Mouse (Mus musculus) MEL (cell line): ENCODE measurements around the gene Nr3c2. TPM values are rescaled to one million over a fixed set of nuclear protein-coding genes. Genes with fewer than 3 reads are reported as not detected.

Experiments used
- DNase-seq: peaks from one replicate; pipeline ENCODE4 v3.0.0; 2011; ENCODE audit warnings: low read depth, low spot score
- H3K27ac ChIP-seq: 2 replicates; pipeline ENCODE4 v1.5.1; 2012; ENCODE audit warnings: low read depth, mild to moderate bottlenecking, control low read depth, low read length, moderate library complexity; ENCODE audit not compliant: control insufficient read depth
- H3K27me3 ChIP-seq, 2 experiments: fragments of 150-350 bp in 1 of 2; sonication (generic) in 1 of 2; 2 replicates each; pipeline ENCODE4 v1.6.1; 2012; ENCODE audit warnings: low read length in 2 of 2, mild to moderate bottlenecking in 2 of 2, improper control_type of control experiment in 1 of 2, moderate library complexity in 1 of 2; ENCODE audit not compliant: insufficient read depth in 2 of 2, control insufficient read depth in 1 of 2
- H3K36me3 ChIP-seq, 2 experiments: 2 replicates each; pipeline ENCODE4 v1.6.1; 2012 to 2014; ENCODE audit warnings: low read length in 2 of 2, improper control_type of control experiment in 1 of 2, inconsistent platforms in 1 of 2, mild to moderate bottlenecking in 1 of 2; ENCODE audit not compliant: insufficient read depth in 2 of 2, control insufficient read depth in 1 of 2
- H3K4me1 ChIP-seq, 2 experiments: fragments of 150-350 bp in 1 of 2; sonication (generic) in 1 of 2; 2 replicates each; pipeline ENCODE4 v1.6.1; 2012; ENCODE audit warnings: low read length in 2 of 2, improper control_type of control experiment in 1 of 2, mild to moderate bottlenecking in 1 of 2; ENCODE audit not compliant: insufficient read depth in 2 of 2, control insufficient read depth in 1 of 2
- H3K4me3 ChIP-seq, 2 experiments: fragments of 150-350 bp in 1 of 2; sonication (generic) in 1 of 2; 2 replicates each; pipeline ENCODE4 v1.5.1; 2012; ENCODE audit warnings: low read depth in 2 of 2, low read length in 2 of 2, mild to moderate bottlenecking in 2 of 2, moderate library complexity in 2 of 2, control low read depth in 1 of 2, improper control_type of control experiment in 1 of 2; ENCODE audit not compliant: control insufficient read depth in 1 of 2, insufficient read depth in 1 of 2
- H3K79me2 ChIP-seq: 2 replicates; pipeline ENCODE4 v1.6.1; 2012; ENCODE audit warnings: mild to moderate bottlenecking, low read length, moderate library complexity; ENCODE audit not compliant: control insufficient read depth, poor library complexity, insufficient read depth
- H3K9ac ChIP-seq: 2 replicates; pipeline ENCODE4 v1.6.1; 2012; ENCODE audit warnings: low read depth, mild to moderate bottlenecking, control low read depth, low read length, moderate library complexity; ENCODE audit not compliant: control insufficient read depth, poor library complexity, severe bottlenecking
- H3K9me3 ChIP-seq: fragments of 150-350 bp; sonication (generic); replicated peaks from 2 replicates; pipeline ENCODE4 v1.6.1; 2012; ENCODE audit warnings: mild to moderate bottlenecking, low read length, improper control_type of control experiment, moderate library complexity; ENCODE audit not compliant: insufficient read depth
- CTCF ChIP-seq, 3 experiments: IDR thresholded peaks in 2 of 3; conservative IDR thresholded peaks in 1 of 3; 2 replicates each; pipeline ENCODE4 v1.5.1; 2011 to 2012; ENCODE audit warnings: low read length in 3 of 3, low read depth in 2 of 3, mild to moderate bottlenecking in 2 of 3, improper control_type of control experiment in 1 of 3, inconsistent platforms in 1 of 3, mixed read lengths in 1 of 3, moderate library complexity in 1 of 3; ENCODE audit not compliant: control insufficient read depth in 1 of 3, insufficient read depth in 1 of 3, poor library complexity in 1 of 3, severe bottlenecking in 1 of 3
- EP300 ChIP-seq, 2 experiments: IDR thresholded peaks; 2 replicates each; pipeline ENCODE4 v1.6.1; 2011; ENCODE audit warnings: improper control_type of control experiment in 2 of 2, low read length in 2 of 2, low read depth in 1 of 2, mild to moderate bottlenecking in 1 of 2
- GABPA ChIP-seq: IDR thresholded peaks from 2 replicates; pipeline ENCODE4 v1.6.1; 2012; ENCODE audit warnings: low read depth, mild to moderate bottlenecking, inconsistent platforms, low read length, improper control_type of control experiment, moderate library complexity
- GATA1 ChIP-seq: IDR thresholded peaks from 2 replicates; pipeline ENCODE4 v1.6.1; 2011; ENCODE audit warnings: low read depth, low read length, improper control_type of control experiment
- MAFK ChIP-seq: IDR thresholded peaks from 2 replicates; pipeline ENCODE4 v1.6.1; 2011; ENCODE audit warnings: low read depth, mild to moderate bottlenecking, low read length, improper control_type of control experiment, borderline replicate concordance
- MAX ChIP-seq: IDR thresholded peaks from 2 replicates; pipeline ENCODE4 v1.6.1; 2011; ENCODE audit warnings: low read length, improper control_type of control experiment
- POLR2A ChIP-seq, 2 experiments: IDR thresholded peaks; 2 replicates each; pipeline ENCODE4 v1.6.1; 2011 to 2012; ENCODE audit warnings: low read length in 2 of 2, mild to moderate bottlenecking in 2 of 2, control low read depth in 1 of 2, improper control_type of control experiment in 1 of 2, low read depth in 1 of 2, moderate library complexity in 1 of 2; ENCODE audit not compliant: control insufficient read depth in 1 of 2, insufficient read depth in 1 of 2, poor library complexity in 1 of 2
- POLR2AphosphoS2 ChIP-seq: IDR thresholded peaks from 2 replicates; pipeline ENCODE4 v1.6.1; 2011; ENCODE audit warnings: low read length, improper control_type of control experiment
- RAD21 ChIP-seq: IDR thresholded peaks from 2 replicates; pipeline ENCODE4 v1.6.1; 2011; ENCODE audit warnings: mild to moderate bottlenecking, low read depth, low read length, improper control_type of control experiment
- RCOR1 ChIP-seq: IDR thresholded peaks from 2 replicates; pipeline ENCODE4 v1.6.1; 2012; ENCODE audit warnings: low read depth, mild to moderate bottlenecking, inconsistent platforms, low read length, improper control_type of control experiment
- TAL1 ChIP-seq: IDR thresholded peaks from 2 replicates; pipeline ENCODE4 v1.6.1; 2012; ENCODE audit warnings: mild to moderate bottlenecking, inconsistent platforms, low read length, moderate library complexity, mixed read lengths
- TCF12 ChIP-seq: IDR thresholded peaks from 2 replicates; pipeline ENCODE4 v1.6.1; 2014; ENCODE audit warnings: low read depth, mild to moderate bottlenecking, inconsistent platforms, low read length, improper control_type of control experiment, moderate library complexity
- UBTF ChIP-seq: IDR thresholded peaks from 2 replicates; pipeline ENCODE4 v1.6.1; 2012; ENCODE audit warnings: low read depth, mild to moderate bottlenecking, inconsistent platforms, low read length, improper control_type of control experiment, moderate library complexity, borderline replicate concordance; ENCODE audit not compliant: insufficient read depth
- polyA plus RNA-seq, 2 experiments: library from polyadenylated mRNA; stranded (reverse) in 1 of 2; unstranded in 1 of 2; fragments of >175 nt in 1 of 2; fragments of >200 nt in 1 of 2; gene quantifications; 2 replicates each; pipeline versions ENCODE4 v1.2.1 to v1.2.4; 2012; ENCODE audit warnings: low replicate concordance in 2 of 2, low read depth in 1 of 2; ENCODE audit not compliant: insufficient read length in 2 of 2, insufficient read depth in 1 of 2, missing spikeins in 1 of 2
- total RNA-seq: library from RNA; depleted of rRNA; stranded (reverse); fragments of 300-350 nt; gene quantifications from 2 replicates; pipeline ENCODE4 v1.2.3, GENCODE M21; 2012; rRNA removed

The Nr3c2 gene
- total RNA-seq: 1.0 and 1.3 TPM in 2 replicates
- polyA plus RNA-seq: 1 to 10 TPM in 1 of 2 experiments, not detected in 1; 1.5 TPM

DNA sequence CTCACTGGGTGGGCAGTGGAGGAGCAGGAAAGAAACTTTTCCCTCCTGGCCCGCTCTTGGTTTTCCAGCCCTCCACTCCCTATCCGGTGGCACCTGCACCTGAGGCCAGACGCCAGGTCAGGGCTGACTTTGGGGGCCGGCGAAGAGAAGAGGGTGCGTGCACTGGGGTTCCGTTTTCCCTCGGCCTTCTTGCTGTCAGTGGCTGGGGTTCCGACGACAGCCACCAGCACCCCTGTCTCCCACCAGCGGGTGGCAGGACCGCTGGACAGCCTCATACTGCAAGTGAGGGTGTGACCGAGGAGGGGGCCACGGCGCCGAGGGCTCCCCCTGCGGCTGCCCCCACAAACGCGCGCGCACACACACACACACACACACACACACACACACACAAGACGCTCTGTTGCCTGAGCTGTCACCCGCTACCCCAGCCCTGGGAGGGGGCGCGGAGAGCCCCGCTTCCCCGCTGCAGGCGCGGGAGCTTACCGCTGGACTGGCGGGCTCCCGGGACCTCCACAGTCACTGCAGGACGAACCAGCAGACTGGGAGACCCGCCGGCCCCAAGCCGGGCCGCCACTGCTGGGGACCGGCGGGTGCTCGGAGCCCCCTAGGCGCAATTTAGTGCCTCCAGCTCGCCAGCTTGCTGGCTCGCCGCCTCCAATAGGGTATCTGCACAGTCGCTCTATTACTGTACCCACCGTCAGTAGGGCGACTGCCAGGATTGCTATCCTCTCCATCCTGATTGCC lies at the start of gene Nr3c2:
Nr3c2 (plus strand) TSS at position 32 of the 744 bp plus-strand sequence.
- no peaks in the 10 kb centered on the region; a peak in 1 of 4 replicates for H3K27me3 ChIP-seq
- peak; percentile 69 for DNase-seq
- no peaks in the 10 kb centered on the region for H3K79me2 ChIP-seq
- peaks cover 0 to 3% of the 10 kb centered on the region in 2 experiments; a peak in 2 of 4 replicates for H3K4me1 ChIP-seq
- peak within 1 kb of the TSS; percentile 72 to 81 for H3K4me3 ChIP-seq
- H3K9ac ChIP-seq: peak within 1 kb of the TSS; percentile 71
- peaks cover 0 to 5% of the 10 kb centered on the region in 2 experiments; a peak in 2 of 4 replicates for H3K36me3 ChIP-seq
- H3K9me3 ChIP-seq: no peaks in the 10 kb centered on the region
- H3K27ac ChIP-seq: no peak within 1 kb of the TSS
- TF ChIP-seq GABPA (no peak), POLR2A (IDR thresholded peaks at IDR 0.05; ENCODE audit: control insufficient read depth in 1 of 2, insufficient read depth in 1 of 2, low read depth in 1 of 2, low read length in 2 of 2, poor library complexity in 1 of 2) (0 out of 4 replicates have a peak, but pooled peaks of 1 of the 2 experiments have one; percentile 23), CTCF (IDR thresholded peaks at IDR 0.05 in 2 of 3, conservative IDR thresholded peaks at IDR 0.05 in 1 of 3; ENCODE audit: control insufficient read depth in 1 of 3, insufficient read depth in 1 of 3, low read depth in 2 of 3, low read length in 3 of 3, poor library complexity in 1 of 3, severe bottlenecking in 1 of 3) (0 out of 6 replicates have a peak, but pooled peaks of 1 of the 3 experiments have one; percentile 10)

GRCm38 (mm10) chr8:76858534-76858933 lies 40.7 kb upstream of the Nr3c2 start:
- Histone ChIP-seq H3K4me1 (no peaks in the 10 kb centered on the region), H3K9me3 (no peaks in the 10 kb centered on the region), H3K9ac (no peak overlapping the region), H3K27me3 (no peaks in the 10 kb centered on the region), H3K36me3 (peaks cover 0 to 2% of the 10 kb centered on the region in 2 experiments; a peak in 1 of 4 replicates), H3K4me3 (no peak overlapping the region), H3K79me2 (no peaks in the 10 kb centered on the region), H3K27ac (no peak overlapping the region)
- peak; percentile 28 for DNase-seq
- no peak for TF ChIP-seq MAFK
- TF ChIP-seq POLR2AphosphoS2: no peak
- TF ChIP-seq UBTF: no peak
- no peak for TF ChIP-seq MAX
- TF ChIP-seq TAL1: no peak
- TF ChIP-seq RCOR1: peak; percentile 65; the same call in 1 of the 2 replicates
- TF ChIP-seq EP300 (IDR thresholded peaks at IDR 0.05; ENCODE audit: low read depth in 1 of 2, low read length in 2 of 2): peak; percentile 41 to 56; a peak in 3 of 4 replicates
- TF ChIP-seq RAD21: no peak
- peak; percentile 39; the same call in 1 of the 2 replicates for TF ChIP-seq GATA1
- peak; percentile 47; the same call in 1 of the 2 replicates for TF ChIP-seq TCF12
